Mouse (Mus musculus) cortical plate, adult 2 months (tissue): ENCODE measurements around the gene Slc36a1.

Experiments
- CTCF ChIP-seq: fragments of 200-500 bp; IDR thresholded peaks from 2 replicates; pipeline ENCODE4 v1.5.1; 2011; ENCODE audit warnings: mild to moderate bottlenecking, control low read depth, low read length; ENCODE audit not compliant: insufficient read depth; ENCODE audit errors: extremely low read depth
- POLR2A ChIP-seq: fragments of 200-500 bp; IDR thresholded peaks from 2 replicates; pipeline ENCODE4 v1.6.1; 2011; ENCODE audit warnings: mild to moderate bottlenecking, low read length, control low read depth; ENCODE audit not compliant: insufficient read depth; ENCODE audit errors: extremely low read depth

- TF ChIP-seq CTCF (no peak), POLR2A (no peak)
Observed at GRCm38 (mm10) chr11:55217880-55218279, 13.7 kb downstream of the Slc36a1 start.
